Mouse (Mus musculus) adrenal gland, postnatal 25 days (tissue): ENCODE measurements at regions not wholly inside any gene's neighbourhood (a gene's known extent, or its start where the extent isn't known, plus 50 kb on each side); places are given as distances from the start of the nearest gene placed in this dataset.
A peak's percentile ranks its signal among the peaks of the same experiment; 100 is the strongest.

Experiments
- DNase-seq: peaks from one replicate; pipeline ENCODE4 v3.0.0; 2021; ENCODE audit warnings: mixed read lengths

- DNase-seq, result no peak
Measured at GRCm38 (mm10) chr3:78782766-78783165, 503.6 kb downstream of the Rapgef2 start.

DNA sequence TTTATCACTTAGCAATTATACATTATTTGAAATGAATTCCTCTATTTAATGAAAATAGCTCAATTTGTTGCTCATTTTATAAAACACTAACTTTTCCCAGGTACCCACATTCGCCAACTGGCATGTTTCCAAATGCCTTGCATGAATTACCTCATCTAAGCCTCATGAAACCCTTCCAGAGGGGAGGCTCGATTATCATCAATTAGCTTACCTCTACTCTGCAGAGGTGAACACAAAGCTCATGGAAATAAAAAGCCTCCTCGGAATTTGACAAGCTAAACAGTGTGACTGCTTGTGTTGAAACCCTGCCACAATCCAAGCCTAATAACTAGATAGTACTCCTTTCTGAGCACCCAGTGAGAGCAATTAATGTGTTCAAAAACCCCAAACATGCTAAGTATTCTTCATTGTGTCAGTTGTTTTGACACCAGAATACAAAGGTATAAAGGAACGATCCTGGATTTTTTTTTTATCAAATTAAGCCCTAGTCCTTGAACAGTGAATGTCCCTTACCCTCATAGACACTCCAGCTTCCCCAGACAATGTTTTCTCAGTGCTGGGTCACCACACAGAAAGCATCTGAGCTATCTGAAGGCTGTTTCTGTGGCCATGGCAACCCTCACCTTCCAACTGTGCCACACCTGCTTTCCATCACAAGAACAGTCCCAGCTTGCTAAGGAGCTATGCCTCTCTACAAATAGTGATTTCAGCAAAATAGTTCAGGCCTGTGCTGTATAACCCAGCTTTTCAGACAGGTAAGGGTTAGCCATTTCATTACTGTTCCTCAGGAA, 530.4 kb downstream of the Rapgef2 start:
- DNase-seq, result no peak

- no peak for DNase-seq
Measured at GRCm38 (mm10) chr3:78736111-78736510, 550.2 kb downstream of the Rapgef2 start.

DNA sequence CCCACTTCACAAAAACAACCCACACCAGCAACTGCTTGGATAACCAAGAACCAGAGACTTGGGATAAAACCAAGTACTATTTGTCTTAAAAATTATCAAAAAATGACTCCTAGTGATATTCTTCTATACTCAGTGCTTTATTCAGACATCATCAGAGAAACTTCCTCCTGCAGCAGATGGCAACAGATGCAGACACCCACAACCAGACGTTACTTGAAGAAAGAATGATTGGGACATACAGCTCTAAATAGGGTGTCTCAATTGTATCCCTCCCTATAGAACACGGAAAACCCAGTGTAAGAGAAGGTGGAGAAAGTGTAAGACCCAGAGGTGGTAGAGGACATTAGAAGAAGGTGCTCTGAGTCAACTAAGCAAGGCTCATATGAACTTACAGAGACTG, 569.6 kb downstream of the Rapgef2 start:
- DNase-seq, result no peak

DNA sequence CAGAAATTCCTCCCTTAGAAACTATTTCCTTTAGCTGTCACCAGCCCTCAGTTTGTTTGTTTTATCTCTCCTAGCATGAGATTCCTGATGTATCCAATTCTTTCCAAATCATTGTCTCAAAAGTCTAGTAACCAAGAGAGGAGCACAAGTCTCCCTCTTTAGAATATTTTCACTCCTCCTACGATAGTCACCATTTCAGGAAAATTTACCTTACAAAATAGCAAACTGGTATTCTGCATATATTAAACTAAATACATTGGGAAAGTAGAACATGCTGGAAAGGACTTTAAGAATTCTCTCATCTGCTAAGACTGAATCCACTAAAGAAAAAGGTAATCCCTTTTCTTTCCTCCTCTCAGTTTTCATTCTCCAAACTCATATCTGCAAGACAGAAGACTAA, 578.6 kb downstream of the Rapgef2 start:
- DNase-seq, result no peak

DNA sequence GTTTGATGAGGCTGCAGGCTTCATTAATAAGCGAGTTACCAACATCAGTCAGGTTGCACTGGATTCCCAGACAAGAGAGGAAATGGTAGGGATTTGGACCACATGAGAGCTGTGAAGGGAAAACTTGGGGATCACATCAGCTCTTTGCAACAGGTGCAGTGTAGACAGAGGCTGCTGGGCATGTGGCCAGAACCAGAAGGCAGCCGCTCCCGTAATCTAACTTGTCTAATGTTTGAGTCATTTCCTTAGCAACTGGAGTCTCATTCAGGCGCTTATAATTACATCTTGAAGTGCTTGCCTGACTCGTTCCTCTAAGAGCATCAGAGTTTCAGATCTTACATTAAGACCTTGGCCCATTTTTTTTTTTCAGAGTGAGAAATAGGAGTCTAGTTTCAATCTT, 587.4 kb downstream of the Rapgef2 start:
- DNase-seq, result no peak

GRCm38 (mm10) chr3:78691499-78691898, 594.8 kb downstream of the Rapgef2 start:
- no peak for DNase-seq

GRCm38 (mm10) chr3:78677656-78678055, 608.7 kb downstream of the Rapgef2 start:
- DNase-seq, result no peak

GRCm38 (mm10) chr3:78676806-78677205, 609.5 kb downstream of the Rapgef2 start:
- DNase-seq, result no peak

DNA sequence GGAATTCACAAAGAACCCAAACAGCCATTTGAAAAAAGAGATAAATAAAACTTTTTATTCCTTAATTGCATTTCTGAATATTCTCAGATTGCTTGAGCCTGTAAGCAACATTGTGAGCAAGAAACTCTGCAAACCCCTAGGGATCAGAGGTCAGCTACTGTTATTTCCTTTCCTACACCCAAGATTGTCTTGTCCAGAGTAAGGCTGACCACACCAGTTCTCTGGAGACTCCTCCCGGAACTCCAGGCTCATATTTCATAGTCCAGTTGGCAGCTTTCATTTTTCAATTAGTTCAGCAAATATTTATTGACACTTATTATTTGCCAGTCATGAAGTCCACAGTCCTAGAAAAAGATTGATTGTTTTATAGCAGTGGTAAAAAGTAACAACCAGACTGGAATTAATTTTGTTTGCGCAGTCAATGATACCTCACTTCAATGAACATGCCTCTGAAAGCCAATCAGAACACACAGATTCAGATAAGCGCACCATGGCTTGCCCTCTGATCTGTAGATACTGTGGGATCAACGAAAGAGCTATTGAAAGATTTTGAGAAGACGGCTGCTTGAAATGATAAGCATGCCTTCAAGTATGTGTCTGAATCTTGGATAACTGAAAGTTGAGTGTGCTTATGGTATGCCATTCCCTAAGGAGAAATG, 611.7 kb downstream of the Rapgef2 start:
- DNase-seq, result no peak

- no peak for DNase-seq
Measured at GRCm38 (mm10) chr3:78668050-78668449, 618.3 kb downstream of the Rapgef2 start.

DNA sequence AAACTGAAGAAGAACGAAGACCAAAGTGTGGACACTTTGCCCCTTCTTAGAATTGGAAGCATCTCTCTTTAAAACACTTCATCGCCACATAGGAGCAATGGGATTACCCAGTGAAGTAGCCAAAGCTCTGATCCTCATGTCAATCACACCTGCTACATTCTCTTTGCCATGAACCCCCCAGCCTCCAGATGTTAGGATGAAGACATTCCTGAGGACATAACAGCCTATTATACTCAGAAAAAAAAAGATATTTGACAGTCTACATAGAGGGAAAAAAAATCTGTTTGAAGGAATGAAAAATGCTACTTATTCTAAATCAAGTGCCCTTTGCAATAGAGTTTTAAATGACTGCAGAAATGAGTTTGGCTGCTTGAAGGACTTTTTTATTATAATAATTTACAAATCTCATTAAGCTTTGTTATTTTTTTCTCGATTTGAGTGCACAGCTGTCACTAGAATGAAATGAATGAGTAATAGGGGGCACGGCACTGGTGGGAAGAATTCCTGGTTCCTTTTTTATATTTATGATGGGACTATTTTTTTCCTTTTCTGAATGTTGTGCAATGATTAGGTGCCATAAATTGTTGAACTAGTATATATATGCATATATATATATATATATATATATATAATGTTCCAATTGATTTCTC, 618.8 kb downstream of the Rapgef2 start:
- no peak for DNase-seq

DNA sequence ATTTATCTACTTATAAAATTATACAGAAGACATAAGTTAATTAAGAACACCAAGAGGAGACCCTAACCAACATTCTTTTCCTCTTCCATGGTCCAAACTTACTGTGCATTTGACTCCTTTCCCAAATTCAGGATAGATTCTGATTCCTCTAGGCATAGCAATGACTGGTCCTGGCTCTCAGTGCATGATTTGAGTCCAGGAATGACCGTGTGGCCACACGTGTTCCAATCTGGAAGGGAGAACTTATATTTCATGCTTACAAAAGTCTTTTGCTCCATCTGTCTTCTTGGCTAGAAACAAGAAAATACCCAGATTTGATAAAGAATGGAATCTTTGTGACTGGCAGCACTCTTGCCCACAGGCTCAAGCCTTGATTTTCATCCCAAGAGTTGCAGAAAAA, 638.2 kb downstream of the Rapgef2 start:
- DNase-seq, result no peak

GRCm38 (mm10) chr3:78635386-78635785, 650.9 kb downstream of the Rapgef2 start:
- DNase-seq, result no peak

DNA sequence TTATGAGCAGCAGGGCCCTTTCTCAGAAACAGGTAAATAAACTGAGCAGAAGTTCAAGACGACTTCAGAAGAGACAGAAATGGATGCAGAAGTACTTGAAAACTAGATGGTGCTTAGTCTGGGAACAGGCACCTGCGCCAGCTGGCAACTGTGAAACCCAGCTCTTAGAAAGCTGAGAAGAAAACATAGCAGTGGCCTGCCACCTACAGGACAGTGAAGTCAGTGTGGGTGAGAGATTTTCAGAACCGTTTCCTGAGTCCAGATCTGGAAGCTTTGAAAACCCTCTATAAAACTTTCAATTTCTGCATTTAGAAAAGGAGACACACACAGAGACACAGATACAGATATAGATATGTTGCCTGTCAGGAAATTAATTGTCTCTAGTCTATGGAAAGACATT, 667.4 kb downstream of the Rapgef2 start:
- peak; percentile 13 for DNase-seq

DNA sequence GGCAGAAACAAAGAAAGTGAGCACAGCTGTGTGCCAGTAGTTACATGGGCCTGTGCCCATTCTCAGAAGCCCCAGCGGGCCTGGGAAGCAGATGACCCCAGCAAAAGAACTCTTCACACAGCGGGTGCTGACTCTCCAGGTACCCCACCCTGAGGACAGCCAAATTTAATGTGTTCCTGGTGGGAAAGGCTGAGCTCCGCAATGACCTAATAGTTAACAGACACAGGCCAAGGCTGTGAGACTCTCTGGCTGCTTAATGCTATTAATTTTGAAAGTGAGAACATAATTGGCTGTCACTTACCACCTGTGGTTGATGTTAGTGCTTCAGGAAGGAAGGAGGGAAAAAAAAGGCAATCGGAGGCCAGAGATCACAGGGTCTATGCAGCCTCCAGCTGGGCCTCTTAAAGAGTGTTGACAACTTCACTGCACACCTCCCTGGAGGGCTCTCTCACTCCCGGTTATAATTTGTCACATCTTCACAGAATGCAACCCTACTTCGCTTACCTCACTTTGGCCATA, 691.5 kb downstream of the Rapgef2 start:
- DNase-seq, result no peak

- DNase-seq, result no peak
Measured at GRCm38 (mm10) chr3:78594305-78594704, 692.0 kb downstream of the Rapgef2 start.

GRCm38 (mm10) chr3:78586639-78587038, 699.7 kb downstream of the Rapgef2 start:
- no peak for DNase-seq

GRCm38 (mm10) chr3:78581868-78582267, 704.4 kb downstream of the Rapgef2 start:
- DNase-seq, result no peak

DNA sequence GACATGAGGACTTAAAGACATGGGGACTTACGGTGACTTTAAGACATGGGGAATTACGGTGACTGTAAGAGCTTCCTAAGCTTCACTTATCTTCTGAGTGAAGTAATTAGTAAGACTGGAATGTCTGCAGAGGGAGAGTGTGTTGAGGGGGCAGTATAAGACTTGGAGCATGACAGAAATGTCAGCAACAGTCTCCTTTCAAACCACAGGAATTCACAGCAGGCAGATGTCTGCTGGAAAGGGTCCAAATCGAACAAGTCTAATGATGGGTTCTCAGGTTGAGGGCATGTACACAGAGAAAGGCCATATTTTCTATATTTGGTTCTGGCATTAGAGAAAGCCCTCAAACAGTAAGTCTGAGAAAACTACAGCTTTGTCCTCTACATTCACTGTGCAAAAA, 705.2 kb downstream of the Rapgef2 start:
- no peak for DNase-seq

DNA sequence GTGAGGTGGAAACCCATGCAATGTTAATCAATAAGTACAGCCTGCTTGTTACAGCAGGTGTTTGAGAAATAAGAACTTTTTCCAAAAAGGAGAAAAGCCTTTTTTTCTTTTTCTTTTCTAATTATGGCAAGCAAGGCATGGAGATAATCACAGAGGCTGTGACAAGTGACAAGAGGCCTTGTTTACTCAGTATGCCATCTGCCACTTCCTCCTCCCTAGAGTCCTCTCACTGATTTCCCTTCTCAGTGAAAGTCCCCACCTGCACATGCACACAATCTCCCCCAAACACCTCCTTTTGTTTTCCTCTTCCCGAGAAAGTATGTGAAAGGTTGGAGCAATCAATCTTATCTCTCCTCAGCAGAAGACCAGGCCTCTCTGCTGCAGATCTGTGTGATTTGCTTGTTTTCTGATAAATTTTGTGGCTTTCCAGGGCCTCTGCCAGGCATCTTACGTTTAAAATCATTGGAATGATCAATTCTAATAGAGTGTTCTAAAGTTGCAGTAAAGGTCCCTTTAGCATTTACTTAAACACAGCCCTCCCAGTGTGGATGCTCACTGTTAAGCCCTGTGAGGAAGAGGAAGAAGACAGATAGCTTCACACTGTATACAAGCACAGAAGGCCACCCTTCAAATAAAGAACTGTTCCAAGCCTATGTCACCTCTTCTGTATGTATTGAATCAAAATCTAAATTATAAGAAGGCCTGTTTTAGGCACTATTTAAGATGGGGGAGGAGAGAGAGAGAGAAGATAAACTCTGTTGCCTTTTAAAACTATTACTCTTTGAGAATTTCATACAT, 710.5 kb downstream of the Rapgef2 start:
- DNase-seq, result no peak

DNA sequence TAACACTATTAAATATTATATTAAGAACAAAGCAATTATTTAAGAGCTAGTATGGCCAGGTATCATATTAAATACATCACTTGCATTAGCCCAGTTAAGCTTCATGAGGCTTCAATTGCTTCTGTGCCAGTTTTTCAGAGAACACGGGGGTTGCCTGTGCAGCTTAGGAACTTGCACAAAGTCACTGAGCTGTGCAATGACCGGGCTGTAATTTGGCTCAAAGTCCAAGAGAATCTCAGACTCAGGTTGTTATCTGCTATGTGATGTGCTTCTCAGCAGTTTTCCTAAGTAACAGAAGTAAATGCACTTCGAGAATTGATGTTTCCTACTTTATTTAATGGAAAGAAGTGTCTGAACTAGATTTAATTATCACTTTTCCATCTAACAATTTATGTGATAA, 711.5 kb downstream of the Rapgef2 start:
- DNase-seq, result no peak
